Mouse (Mus musculus): Measurements from ENCODE around the gene Zbtb7b.

Zbtb7b gene

DNA sequence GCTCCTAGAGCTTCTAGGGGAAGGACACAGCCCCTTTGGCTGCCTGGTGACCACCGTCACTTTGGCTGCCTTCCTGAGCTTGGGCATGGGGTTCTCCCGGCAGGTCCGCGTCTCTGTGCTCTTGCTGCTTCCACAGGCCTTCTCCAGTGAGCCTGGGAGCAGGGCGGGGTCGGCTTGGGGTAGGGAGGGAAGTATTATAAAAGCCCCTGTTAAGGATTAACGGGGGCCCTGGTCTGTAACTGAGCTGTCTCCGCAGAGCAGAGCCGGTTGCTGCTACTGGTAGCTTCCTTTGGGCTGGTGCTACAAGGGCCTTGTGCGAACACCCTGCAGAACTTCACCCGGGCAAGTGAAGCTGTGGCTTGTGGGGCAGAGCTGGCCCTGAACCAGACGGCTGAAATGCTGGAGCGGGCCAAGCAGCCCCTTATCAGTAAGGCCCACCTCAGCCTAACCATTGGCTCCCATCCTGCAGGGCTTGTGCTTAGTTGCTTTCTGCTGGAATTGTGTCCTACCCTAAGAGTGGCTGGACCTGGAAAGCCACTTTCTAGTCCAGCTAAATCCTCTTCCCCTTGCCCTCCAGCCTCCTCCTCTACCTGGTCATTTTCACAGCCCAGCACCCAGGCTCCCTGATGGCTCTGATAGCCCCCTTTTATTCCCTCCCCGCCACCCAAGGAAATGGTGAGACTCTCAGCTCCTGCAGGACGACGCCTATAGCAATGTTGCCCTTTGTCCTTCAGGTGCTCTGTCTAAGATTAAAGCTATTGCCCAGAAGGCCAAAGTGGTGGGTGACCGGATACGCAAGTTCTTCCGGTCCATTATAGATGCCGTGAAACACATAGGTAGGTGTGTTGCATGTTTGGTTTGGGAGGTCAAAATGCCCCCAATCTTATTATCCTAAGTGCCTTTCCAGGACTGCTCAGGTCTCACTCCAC, 28.8 kb downstream of the Zbtb7b start:
- 87% methylated on average over 20 of the region's 20 CpGs for WGBS

DNA sequence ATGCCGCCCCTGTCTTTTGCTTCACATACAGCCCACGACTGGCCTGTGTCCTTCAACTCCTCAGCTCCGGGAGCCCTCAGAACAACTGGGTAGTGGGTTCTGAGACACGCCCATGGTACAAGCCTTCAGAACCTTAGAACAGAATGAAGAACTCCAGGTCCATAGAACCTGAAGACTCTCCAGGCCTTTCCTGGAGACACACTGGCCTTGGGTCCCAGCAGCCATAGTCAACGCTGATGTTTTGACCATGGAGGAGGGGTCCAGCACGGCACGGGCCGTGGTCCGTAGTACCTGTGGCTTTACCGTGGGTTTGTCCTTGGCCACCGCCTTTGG, 29.5 kb downstream of the Zbtb7b start, which contains the start of gene Dcst1:
Gene Dcst1, minus strand, starts transcription at position 101 of the 333 bp plus-strand sequence.
- 89% methylated on average over 11 of the region's 11 CpGs for WGBS

DNA sequence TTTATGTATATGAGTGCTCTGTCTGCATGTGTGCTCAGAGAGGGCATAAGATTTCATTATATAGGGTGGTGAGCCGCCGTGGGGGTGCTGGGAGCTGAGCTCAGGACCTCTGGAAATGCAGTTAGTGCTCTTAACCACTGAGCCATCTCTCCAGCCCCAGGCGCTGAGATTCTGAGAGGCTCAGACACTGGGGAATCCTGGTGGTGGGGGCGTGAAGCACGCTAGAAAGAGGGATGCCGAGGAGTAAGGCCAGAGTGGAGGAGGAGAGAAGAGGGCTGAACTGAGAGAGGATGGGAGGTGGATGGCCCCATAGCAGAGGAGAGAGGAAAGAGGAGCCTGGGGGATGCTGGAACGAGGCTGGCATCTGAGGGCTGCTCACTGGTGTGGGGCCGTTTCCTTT, 29.9 kb downstream of the Zbtb7b start:
- 57% methylated on average over 8 of the region's 8 CpGs for WGBS

DNA sequence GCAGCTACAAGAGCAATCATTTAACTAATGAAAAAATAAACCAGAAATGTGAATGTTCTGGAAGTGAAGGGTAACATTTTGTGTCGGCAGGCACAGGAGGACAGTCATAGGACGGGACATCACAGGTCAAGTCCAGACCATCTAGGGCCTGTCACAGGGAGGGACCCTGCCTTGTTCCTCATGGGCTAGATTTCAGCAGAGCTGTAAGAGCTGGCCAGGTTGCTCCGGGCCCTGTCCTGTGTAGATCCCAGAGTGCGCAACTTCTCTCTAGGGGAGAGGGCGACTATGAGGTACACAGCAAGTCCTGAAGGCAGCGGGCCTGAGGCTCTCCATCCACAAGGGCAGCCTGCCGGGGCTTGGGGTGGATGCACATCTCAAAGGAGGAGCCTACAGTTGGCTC, 32.9 kb downstream of the Zbtb7b start, which contains the start of gene Dcst2:
Gene Dcst2, plus strand, starts transcription at position 301 of the 400 bp plus-strand sequence.
- 94% methylated on average over 7 of the region's 7 CpGs for WGBS

DNA sequence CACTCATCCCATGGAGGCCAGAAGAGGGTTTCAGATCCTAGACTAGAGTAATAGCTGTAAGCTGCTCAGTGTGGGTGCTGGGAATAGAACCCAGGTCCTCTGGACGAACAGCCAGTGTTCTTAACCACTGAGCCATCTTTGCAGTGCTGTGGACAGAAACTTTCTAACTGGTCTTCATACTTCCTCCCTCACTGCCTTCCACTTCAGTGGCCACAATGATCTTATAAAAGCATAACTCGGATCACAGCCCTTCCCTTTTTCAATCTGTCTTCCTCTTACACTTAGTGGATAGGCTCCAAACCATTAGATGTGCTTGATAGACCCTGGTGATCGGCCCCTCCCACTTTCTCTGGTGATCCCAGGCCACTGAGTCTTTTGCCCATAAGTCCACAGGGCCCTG, 34.3 kb downstream of the Zbtb7b start:
- 76% methylated on average over 3 of the region's 3 CpGs for WGBS

DNA sequence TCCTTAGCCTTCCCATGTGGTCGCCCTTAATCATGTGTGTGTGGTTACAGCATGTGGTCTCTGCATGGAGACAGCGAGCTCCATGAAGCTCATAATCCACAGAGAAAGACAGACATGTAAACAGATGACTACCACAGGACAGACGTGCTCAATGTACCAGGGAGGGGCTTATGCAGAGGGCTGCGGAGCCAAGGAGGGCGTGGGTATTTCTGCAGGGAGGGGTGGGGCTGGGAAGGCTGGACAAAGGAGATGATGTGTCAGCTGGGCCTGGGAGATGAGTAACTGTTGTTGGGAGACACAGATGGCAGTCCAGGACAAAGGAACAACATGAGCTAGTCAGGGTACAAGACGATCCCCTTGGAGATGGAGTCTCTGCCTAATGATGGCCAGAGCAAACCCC, 34.9 kb downstream of the Zbtb7b start:
- 61% methylated on average over 6 of the region's 6 CpGs for WGBS

DNA sequence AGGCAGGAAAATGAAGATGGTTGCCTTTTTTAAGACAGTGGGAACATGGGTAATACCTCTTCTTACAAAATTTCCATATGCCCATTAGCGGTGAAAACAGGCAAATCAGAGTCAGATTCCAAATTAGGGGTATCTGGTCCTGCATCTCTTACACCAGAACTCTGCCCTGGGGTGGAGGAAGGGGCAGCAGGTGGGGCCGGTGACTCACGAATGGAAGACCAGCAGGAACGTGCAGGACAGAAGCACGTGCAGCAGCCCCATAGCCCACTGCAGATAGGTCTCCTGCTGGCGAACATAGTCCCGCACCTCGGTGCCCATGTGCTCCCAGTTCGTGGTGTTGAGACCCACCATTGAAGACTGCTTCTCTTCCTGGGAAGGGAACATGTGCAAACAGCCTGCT, 38.5 kb downstream of the Zbtb7b start:
- 70% methylated on average over 9 of the region's 9 CpGs for WGBS

DNA sequence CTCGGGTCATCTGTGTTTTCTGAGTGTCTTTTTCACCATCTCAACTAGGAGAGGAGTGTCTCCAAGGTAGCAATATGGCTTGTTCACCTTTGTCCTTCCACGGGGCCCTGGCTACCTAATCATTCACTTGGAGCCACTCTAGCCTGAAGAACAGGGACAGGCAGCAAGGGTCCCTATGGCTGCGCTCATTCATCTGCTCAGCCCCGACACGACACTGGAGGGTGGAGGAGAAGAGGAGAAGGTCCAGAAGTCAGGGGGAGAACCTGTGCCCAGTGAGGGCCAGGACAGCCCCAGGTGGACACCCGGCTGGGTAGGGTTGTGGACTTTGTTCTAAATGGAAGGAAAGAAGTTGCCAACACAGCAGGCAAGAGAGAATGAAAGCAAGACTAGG, 39.1 kb downstream of the Zbtb7b start:
- WGBS = 79% methylated on average over 6 of the region's 6 CpGs

DNA sequence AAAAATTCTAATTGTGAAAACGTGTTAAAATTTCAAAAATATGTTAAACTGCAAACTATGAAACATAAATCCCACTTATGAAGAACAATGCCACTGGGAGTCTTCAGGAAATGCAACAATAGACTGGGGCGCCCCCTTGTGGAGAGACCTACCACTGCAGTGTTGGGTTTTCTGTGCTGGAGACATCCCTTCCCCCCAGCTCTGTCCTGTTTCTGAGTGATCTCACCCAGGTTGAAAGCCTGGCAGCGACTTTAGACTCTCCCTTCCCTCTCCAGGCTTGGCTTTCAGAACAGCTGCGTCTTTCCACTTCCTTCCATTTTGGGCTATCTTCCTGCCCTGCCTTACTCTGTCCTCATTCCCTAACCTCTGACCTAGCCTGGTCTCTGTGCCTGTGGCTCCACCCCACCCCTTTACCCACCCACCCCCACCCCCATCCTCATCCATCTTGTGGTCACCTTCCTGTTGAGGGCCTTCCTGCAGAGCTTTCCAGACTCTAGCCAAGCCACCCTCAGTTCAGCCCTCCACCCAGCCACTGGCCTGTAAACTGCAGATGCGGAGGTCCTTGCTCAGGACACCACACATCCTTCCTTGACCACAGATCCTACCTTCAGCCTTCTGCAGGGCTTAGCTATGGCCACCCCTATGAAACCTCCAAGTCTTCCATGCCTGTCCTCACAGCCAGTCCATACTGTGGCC, 39.6 kb downstream of the Zbtb7b start:
- whole genome bisulfite sequencing = 17% methylated on average over 5 of the region's 5 CpGs

DNA sequence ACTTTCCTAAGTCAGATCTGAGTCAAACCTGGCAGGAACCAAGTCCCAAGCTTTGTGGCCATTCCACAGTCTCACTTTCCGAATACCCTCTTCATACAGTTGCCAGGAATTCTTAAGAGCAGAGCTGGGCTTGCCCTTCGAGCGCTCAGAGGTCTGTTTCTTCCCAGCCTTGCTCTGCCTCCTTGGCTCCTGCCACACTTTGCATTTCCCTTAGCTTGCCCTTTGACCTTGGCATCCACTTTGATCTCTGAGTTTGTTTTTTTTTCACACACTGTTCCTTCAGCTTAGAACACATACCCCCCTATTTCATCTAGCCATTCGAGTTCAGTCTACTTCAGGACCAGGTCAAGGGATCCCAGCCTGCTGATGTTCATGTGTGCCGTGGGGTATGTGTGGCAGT, 43.3 kb downstream of the Zbtb7b start:
- 80% methylated on average over 5 of the region's 5 CpGs for WGBS

DNA sequence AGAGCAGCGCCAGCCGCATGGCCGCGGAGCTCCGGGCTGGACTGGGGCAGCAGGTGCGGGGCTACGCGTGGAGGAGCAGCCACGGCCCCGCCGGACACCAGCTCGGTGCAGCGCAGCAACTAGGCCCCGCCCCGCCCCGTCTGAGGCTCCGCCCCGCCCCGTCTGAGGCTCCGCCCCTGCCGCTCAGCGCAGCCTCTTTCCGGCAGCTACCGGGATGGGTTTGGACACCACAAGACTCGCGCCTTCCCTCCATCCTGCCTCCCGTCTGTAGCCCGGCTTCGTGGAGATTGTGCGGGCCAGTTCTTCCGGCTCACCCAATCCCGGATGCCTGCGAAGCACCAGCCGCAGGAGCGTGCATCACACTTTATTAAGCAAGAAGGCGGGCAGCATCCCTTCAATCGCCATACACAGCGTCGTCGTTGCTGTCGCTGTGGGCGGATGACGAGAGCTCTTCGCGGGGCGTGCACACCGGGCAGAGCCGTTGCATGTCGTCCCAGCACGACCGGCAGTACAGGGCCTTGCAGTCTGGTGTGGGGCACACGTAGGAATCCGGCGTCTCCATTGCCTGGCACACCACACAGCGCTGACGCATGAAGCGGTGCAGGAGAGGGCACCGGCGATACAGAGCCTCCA, 44.6 kb downstream of the Zbtb7b start, which contains the start of gene Adam15:
Gene Adam15, minus strand, starts transcription at position 128 of the 633 bp plus-strand sequence.
- WGBS = 1% methylated on average over 59 of the region's 59 CpGs

DNA sequence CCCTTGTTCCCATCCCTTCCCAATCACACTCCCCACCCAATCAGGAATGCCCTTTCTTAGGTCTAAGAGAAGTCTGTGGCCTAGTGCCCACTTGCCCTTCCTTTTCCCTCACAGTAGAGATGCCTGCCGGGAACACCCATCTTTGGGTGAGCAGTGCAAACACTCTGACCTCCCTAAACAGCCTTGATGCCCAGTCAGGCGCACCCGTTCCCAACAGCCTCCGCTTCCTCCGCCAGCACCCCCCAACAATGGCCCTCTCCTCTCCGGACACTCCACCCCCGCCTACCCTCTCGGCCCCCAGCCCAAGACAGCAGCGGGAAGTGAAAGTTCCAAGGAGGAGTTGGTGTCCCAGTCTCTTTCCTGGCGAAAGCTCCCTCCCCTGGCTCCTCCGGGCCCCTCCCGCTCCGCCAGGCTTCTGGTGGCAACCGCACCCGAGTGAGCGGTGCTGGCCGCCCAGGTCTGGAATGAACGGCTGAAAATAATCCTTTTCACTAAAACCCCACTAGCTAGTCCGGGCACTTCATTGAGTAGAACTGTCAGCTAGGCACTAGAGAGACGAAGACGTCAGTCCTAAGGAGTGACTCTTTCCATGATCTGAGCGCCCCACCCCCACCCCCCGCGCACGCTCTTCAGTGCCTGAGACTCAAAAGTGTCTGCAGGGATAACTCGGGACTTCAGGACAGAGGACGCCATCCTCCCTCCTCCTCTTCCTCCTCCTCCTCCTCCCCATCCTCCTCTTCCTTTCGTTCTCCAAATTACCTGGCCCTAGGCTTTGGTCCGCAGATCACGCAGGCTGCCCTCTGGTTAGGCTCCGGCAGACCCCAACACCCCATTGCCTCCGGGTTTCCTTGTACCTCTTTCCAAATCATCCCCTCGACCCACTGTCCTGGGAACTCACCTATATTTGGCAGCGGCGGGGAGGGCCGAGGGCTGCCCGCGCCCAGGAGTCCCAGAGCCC, 45.4 kb downstream of the Zbtb7b start:
- WGBS = 2% methylated on average over 38 of the region's 38 CpGs

DNA sequence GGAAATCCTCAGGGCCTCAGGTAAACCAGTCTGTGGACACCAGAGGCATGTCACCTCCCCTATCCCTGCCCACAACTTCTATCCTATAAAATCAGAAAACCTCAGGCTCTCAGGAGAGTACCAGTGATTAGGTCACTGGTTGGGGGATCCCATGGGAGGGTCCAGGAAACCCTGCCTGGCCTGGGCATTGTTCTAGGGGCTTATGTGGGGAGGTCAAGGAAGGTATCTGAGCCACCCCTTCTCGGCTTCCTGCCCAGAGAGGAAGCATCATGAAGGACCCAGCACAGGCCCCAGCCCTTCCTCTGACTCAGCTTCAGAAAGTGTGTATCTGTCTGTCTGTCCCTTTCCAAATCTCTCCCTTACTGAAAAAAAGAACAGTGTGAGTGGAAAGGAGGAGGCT, 46.7 kb downstream of the Zbtb7b start:
- 73% methylated on average over 1 of the region's 1 CpGs for WGBS

DNA sequence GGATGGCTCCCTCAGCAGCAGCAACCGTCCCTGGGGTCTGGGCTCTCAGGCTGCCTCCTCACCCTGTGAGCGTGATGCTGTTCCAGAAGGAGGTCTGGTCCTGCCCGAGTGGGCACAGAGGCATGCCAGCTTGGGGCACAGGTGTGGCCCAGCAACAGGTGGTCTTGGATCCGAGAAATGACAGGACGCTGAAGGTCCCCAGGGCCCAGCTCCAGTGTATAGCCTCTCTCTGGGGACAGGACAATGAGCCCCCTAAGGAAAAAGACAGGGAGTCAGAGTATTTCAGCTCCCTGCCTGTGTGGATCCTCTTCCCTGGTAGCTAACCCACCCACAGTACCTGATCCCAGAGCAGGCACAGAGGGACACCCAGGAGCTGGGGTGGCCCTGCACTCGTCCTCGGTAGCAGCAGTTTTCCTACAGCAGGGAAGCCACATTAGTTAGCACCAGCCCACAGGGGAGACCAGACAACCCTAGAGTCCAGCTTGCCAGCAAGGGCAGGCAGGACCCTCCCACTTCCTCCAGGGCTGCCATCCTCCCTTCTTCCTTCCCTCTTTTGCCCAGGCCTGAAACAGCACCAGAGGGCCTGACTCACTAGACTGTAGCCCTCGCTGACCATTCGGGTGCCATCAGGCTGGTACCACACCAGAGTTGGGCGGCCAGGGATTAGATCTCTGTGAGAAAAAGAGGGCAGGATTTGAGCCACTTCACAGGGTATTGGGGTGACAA, 47.6 kb downstream of the Zbtb7b start:
- 88% methylated on average over 10 of the region's 10 CpGs for WGBS

DNA sequence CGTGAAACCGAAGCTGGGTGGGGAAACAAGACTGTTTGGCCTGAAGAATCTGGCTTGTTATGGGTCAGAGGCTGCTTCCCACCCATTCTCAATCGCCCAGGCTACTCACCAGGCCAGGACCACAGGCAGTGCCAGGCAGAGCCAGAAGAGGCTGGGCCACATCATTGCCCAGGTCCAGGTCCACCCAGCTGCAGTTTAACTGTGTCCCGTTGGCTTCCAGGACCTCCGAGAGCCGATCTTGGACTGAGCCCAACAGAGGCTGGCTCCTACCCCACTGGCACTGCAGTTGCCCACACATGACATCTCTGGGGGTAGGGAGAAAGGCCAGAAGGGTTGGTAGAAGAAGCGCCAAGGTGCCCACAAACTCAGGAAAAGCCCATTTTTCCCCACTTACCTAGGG, 51.3 kb downstream of the Zbtb7b start:
- 67% methylated on average over 7 of the region's 7 CpGs for WGBS

DNA sequence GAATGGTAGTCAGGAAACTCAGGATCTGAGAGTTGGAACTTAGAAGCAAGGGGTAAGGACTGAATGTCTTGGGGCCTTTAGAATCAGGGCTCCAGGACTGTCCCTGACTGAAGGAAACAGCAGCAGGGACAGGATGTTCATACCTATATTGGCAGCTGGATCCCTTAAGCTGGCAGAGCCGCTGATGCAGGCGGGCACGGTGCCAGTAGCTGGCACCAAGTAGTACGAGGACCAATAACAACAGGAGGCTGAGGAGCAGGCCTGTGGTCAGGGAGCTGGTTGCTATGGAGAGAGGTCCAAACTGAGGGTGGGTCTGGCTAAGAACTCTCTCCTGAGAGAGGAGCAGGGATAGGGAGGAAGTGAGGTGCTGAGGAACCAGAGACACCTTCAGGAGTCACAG, 52.8 kb downstream of the Zbtb7b start:
- WGBS = 27% methylated on average over 4 of the region's 4 CpGs

DNA sequence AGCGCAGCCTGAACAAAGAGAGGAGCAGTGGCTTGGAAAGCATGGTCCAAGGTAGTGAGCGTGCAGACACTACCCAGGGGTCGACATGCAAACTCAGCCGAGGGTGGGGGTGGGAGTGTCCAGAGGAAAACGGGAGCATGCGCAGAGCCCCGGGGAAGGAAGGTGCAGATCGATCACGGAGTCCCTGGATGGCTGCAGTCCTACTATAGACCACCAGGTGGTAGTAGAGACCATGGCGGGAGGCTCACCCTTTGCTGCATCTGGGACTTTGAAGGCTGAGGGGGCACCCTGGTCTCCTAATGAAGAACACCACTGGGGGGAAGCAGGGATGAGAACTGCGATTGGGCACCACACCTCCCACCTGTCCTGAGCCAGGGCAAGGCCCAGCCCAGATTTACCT, 54.1 kb downstream of the Zbtb7b start:
- 13% methylated on average over 11 of the region's 11 CpGs for WGBS

DNA sequence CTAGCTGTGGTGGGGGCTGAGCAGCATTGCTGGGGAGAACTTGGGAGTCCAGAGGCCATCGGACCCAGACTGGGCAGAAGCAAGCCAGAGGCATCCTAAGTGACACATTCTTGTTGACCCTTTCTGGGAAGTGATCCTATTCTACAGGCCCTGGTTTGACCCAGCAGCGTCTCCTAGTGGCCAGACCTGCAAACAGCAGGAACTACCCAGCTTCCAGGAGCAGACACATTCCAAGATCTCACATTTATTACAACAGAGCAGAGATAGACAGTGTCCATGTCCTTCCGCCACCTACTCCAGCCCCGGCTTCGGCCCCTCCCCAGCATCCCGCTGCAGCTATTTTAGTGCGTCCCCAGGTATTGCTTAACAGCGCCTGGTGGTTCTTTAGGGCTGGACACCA, 55.2 kb downstream of the Zbtb7b start:
- WGBS = 45% methylated on average over 8 of the region's 8 CpGs

DNA sequence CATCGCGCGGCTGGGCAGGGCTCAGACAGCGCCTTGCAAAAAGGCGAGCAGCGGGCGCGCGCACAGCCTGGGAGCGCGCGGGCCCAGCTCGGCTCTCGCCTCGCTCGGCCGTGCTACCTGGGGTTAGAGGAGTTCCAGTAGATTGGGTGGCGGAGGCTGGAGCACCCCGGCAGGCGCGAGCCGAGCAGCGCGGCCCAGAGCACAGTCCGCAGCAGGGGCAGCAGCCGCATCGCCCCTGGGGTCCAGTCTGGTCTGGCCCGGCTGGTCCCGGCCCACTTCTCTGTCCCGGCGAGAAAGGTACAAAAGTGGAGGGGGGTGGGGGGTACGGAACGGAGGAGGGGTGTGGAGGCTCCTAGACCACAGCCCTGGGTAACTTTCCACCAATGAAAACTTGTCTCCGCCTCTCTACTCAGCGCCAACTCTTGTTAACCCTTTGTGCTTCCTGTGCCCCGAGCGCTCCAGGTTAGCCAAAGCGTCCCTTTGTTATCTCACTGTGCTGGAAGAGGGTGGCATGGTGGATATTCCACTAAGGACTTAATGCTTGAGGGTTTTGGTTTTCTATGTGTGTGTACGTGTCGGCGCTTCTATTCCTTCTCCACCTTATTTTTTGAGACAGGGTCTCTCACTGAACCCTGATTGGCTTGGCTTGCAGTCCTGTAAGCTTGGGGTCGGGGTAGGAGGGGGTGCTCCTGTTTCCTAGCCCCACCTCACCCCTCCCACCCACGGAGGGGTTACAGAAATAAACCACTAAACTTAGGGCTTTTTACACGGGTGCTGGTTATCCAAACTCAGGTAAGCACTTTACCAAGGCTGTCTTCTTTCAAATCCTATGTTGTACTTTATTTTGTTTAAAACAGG, 56.6 kb downstream of the Zbtb7b start, which contains the start of gene Efna4:
Gene Efna4, minus strand, starts transcription at position 308 of the 858 bp plus-strand sequence.
- 5% methylated on average over 44 of the region's 44 CpGs for WGBS

All from cerebral cortex, adult 2 months (tissue).